Mouse (Mus musculus): Measurements from ENCODE around the gene Klhl8.

Gene Klhl8

DNA sequence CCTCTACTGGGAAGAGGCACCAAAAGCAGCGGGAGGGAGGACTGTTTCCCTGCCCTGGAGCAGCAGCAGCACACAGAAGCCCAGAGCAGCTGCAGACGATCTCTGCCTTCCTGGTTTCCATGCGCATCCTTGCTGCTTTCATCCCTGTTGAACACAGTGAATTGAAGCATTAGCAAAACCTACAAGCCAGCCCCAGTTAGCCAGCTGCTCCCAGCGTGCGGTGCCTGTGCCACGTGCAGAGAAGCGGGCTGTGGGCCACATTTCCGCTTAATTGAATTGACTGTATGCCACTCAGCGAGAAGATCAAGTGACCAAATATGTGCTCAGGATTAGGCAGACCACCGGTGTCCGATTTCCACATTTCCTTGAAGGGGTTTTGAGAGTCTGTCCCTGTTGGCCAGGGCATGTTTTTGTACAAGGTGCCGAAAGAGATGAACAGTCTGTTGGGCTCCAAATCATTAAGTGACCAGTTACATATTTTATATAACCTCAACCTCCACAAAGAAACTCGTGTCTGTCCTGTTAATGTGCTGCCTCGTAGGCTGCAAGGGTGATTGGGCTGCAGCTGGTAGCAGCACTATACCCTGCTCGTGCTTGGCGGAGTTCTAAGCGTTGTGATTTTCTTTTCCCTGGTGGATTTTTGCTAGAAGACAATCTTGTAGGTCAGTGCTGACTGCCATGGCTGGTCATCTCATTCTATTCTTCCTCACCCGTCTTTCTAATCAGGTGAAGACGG is 65.5 kb downstream of the Klhl8 start:
- peak; percentile 57 to 70 for DNase-seq

GRCm38 (mm10) chr5:103843938-103844337 is 67.1 kb downstream of the Klhl8 start:
- peak; percentile 52 to 69 for DNase-seq

DNA sequence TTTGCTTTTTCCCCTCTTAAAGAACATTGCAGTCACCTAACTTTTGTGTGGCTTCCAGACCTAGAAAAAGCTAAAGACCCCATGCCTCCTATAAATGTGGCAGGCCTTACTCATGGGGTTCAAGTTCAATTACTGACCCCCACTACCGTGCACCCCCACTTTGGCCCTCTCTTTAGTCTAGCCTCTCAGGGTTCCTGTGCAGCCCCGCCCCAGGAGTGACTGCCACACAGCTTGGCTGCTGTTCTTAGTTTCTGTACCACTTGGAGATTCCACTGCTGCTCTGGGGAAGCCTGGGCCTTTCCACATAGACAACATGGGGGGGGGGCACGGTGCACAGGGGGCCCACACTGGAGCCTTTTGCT is 71.8 kb downstream of the Klhl8 start:
- DNase-seq: no peak

- DNase-seq: no peak
Observed at GRCm38 (mm10) chr5:103838550-103839264, 72.4 kb downstream of the Klhl8 start.

GRCm38 (mm10) chr5:103836148-103836784 is 74.8 kb downstream of the Klhl8 start:
- DNase-seq: no peak

DNA sequence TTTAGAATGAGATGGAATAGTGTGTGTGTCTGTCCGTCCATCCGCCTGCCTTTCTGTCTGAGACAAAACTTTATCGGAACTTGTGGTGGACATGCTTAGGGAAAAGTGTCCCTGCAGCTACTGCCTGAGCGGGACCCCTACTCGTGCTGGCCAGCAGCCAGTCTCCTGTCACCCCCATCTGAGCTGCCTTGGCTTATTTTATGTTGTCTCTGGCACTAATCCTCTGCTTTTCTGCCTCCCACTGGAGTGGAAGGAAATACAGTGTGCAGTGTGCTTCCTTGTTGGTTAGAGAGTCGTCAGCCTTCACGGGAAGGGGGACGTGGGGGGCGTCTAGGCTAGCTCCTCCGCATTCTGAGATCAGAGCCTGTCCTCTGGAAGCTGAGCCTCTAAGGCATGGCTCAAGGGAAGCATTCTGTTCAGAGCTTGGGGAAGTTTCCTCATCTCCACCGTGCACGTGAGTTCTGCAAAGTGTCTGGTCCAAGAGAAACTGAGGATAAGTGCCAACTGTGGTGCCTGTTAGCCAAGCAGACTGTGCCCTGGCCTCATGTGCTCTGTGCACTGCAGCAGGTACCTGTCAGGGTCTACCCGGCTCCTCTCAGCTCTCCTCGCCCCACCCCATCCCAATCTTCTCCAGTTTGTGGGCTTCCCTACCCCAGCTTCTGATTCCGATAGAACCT is 75.5 kb downstream of the Klhl8 start:
- no peak for DNase-seq

DNA sequence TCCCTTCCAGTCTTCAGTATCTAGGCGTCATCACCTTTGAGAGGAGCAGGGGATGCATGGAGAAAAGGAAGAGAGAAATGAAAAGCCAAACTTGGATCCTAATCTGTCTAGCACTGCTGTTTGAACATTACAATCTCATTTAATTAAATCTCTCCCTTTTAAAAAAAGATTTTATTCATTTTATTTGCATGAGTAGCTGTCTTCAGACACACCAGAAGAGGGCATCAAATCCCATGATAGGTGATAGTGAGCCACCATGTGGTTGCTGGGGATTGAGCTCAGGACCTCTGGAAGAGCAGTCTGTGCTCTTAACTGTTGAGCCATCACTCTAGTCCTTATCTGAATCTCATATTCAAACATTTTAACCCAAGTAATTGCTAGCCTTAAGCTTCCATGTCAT is 80.2 kb downstream of the Klhl8 start:
- DNase-seq: no peak

DNA sequence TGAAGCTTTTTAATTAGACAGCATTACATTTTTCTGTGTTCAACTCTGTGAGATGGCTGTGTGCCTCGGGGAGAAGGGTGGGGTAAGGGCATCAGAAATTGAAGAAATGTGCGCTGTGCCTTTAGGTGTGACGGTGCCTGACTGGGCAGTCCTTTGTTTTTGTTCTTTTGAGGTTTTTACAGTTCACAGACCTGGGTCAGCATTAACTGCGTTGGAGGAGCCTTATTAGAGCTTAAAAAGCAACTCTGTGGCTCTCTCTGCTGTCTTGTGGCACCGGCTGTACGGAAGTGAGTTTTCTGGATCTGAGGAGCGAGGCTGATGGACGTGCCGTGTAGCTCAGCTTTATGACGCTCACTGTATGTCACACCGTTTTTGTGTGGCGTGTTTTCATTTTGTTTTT is 81.9 kb downstream of the Klhl8 start:
- DNase-seq: no peak

- DNase-seq: no peak
Observed at GRCm38 (mm10) chr5:103828729-103829128, 82.3 kb downstream of the Klhl8 start.

GRCm38 (mm10) chr5:103828304-103828703 is 82.8 kb downstream of the Klhl8 start:
- no peak for DNase-seq

- DNase-seq: no peak
Observed at GRCm38 (mm10) chr5:103822949-103823348, 88.1 kb downstream of the Klhl8 start.

DNA sequence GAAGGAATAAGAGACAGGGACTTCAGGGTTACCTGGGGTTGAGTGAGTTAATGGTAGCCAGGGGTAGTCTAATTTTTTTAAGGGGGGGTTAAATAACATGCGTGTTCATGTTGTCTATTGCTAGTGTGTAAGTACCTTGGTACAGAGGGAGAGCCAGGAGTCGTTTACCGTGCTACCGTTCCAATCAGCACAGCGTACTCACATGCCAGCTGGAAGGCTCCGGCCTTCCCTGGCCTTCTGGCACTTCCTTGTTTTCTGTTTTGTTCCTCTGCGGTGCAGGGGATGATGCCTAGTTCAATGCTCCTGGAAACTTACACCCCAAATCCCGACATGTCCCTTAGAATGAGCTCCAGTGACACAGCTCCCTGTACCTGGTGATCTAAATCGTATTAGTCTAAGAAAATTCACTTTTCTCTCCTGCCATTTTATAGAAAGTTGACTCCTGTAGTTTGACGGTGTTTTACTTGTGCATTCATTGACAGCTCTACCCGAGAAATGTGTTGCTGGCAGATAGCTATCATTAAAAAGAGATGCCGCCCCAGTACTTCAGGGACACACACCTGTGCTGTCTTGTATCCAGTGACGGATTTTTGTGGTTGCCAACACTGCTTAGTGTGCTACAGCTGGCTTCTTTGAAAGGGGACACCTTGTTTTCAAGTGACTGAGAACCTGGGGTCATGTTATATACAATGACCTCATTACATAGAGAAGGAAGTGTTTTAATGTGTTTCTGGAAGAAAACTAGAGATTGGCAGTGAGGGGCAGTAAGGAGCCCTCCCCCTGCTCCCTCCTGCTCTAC is 89.4 kb downstream of the Klhl8 start:
- peak in 1 of 2 experiments; percentile 22 for DNase-seq

DNA sequence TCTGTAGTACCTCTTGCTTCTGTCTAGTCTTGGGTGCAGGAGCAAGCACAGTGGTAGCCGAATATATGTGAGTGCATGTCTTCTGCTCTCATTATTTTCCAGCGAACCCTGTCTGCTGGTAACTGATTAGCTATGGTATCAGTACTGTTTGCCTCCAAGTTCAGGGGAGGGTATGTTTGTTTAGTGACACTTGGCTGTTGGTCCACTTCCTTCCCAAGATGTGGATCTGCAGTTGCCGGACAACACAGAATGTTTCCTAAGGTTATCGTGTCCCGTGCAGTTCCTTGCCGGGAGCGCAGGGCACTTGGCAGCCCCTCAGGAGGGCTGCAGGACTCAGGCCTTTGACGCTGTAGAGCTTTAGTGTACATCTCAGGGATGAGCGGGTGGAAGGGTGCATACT is 90.0 kb downstream of the Klhl8 start:
- DNase-seq: no peak

DNA sequence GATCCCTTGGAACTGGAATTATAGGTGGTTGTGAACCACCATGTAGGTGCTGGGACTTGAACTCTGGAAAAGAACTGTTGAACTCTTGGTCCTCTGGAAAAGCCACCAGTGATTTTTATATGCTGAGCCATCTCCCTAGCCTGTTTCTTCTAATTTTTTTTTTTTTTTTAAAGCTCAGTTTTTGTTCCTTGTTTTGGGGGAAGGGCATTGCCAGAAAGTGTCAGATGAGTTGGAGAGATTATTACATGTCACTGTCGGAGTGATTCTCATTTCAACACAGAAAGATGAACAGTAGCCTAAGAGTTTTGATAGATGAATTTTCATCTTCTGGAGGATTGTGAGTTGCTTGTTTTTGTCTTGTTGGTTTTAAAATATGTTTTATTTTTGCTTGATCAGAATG is 91.4 kb downstream of the Klhl8 start:
- DNase-seq: no peak

DNA sequence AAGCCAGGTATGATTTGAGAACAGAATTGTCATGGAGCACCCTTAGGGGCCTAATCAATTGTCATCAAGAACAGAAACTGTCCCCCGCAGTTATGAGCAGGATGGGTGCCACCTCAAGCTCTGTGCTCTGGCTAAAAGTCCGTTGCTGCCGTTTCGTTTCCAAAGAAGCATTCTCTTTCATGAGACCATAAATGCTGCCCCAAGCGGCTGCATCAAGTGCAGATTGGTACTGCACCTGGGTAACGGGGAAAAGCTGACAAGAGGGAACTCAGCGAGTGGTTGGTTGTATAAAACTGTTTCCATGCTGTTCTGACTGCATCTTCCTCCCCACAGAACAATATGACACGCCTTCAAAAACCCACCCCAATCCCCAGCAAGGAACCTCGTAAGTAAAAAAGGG is 92.5 kb downstream of the Klhl8 start:
- DNase-seq: no peak

- peak; percentile 82 to 86 for DNase-seq
Observed at GRCm38 (mm10) chr5:103817754-103818153, 93.3 kb downstream of the Klhl8 start.

GRCm38 (mm10) chr5:103816718-103817117 is 94.3 kb downstream of the Klhl8 start:
- DNase-seq: no peak

DNA sequence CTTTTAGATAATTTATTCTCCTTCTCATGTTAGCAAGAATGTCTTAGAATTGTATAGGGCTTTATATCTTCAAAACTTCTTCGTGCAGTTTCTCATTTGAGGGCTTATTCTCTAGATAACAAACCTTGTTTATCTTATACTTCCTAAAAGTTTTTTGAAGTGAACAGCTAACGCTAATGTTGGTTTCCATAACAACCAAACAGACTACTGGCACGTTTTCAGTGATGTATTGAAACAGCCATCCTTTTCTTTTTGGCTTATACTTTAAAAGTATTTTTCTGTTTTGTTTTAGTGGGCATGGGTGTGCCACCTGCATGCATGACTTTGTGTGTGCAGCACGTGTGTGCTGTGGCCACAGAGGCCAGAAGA is 95.8 kb downstream of the Klhl8 start:
- DNase-seq: no peak

DNA sequence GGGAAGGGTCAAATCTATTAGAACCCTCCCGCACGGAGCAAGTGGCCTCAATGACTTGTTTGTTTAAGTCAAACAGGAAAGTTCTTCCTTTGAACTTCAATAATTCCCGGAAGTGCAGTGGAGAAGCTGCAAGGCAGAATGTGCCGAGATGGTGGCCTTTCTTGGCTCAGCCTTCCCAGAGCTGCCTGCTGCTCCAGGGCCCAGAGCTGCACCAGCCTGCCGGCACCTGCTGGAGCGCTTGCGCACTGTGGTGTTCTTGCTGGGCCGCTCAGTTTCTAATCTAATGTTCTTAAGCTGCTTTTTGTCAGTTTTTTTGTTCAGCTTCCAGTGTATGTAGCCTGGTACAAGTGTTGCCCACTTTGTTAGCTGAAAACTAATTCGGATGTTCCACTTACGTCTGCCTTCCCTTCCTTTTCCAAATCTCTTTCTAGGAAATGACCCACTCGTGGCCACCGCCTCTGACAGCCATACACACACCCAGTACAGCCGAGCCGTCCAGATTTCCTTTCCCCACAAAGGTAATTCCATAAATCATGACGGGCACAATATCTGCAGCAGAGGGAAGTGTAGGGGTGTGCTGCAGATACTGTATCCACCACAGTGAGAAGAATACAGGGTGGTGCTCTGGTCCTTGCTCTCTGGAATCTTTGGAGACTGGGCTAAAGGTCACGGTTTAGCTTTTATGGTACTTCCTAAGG is 96.4 kb downstream of the Klhl8 start:
- no peak for DNase-seq

DNA sequence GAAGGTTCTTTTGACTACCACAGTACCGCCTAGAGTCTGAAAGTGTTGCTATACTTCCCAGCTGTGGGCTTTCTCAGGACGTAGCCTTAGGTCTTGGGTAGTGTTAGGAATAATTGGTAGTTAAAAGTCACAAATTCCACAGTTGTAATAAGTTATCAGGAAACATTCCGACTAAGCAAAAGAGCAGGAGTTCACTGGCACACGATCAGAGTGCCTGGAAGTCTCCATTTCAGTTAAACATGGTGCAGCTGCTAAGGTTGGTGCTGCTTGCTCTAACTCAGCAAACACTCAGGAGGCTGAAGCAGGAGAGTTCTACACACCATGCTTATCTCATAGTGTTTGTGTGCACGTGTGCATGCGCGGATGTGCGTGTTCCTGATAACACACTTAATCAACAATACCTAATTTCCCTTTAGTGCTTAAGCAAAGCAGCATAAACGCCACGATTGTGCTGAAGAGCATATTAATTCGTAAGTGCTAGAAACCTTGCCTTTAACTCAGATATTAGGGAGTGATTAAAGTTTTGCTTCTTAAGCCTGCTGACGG is 97.0 kb downstream of the Klhl8 start:
- DNase-seq: no peak

GRCm38 (mm10) chr5:103813291-103813690 is 97.8 kb downstream of the Klhl8 start:
- no peak for DNase-seq

Data from cerebellum, postnatal 25 days (tissue).